Mouse (Mus musculus) heart, postnatal 0 days (tissue): Measurements from ENCODE around the gene Cog5.

Experiments
- CTCF ChIP-seq: IDR thresholded peaks from 2 replicates; pipeline ENCODE4 v1.5.1; 2016; ENCODE audit warnings: antibody characterized with exemption, control low read depth, low read depth
- EP300 ChIP-seq: IDR thresholded peaks from 2 replicates; pipeline ENCODE4 v1.6.1; 2016; ENCODE audit warnings: antibody characterized with exemption, low read depth

DNA sequence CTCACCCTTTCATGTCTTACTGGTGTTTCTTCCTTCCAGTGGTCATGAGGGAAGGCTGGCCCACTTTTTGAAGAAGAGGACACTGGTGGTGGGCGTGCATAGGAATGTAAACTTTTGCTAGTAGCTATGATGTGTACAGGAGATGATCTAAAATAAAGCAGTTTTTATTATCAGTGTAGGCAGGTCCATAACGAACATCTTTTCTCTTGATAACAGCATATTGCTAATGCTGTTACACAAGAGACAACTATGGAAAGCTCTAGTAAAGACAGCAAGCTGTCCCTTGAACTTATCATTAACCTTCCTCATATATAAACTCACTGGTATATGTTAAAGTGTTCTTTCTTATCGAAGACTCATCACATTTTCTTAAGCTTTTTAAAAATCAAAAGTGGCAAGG is 282.9 kb downstream of the Cog5 start:
- TF ChIP-seq EP300 = no peak
- no peak for TF ChIP-seq CTCF
